Mouse (Mus musculus) heart, embryonic 16.5 days (tissue): Measurements from ENCODE around the gene Rab15. TPM values are rescaled to one million over a fixed set of nuclear protein-coding genes. Genes with fewer than 3 reads are reported as not detected.

Experiments used
- ATAC-seq: fragments of 200-750 bp; cut with Nextera tagmentation; replicated peaks from 2 replicates; pipeline ENCODE4 v1.8.0; 2017; ENCODE audit warnings: moderate number of reproducible peaks; ENCODE audit not compliant: insufficient read depth, low FRiP score; ENCODE audit errors: extremely low read depth
- H3K27ac ChIP-seq: fragments of 300-500 bp; sonication (generic); 2 replicates; pipeline ENCODE4 v1.5.1; 2014; ENCODE audit warnings: mild to moderate bottlenecking, low read length, control low read depth, moderate library complexity
- H3K27me3 ChIP-seq: fragments of 300-500 bp; sonication (generic); 2 replicates; pipeline ENCODE4 v1.6.1; 2014; ENCODE audit warnings: low read length, mixed read lengths; ENCODE audit not compliant: control insufficient read depth, insufficient read depth
- H3K36me3 ChIP-seq: fragments of 300-500 bp; sonication (generic); 2 replicates; pipeline ENCODE4 v1.6.1; 2014; ENCODE audit not compliant: control insufficient read depth, insufficient read depth
- H3K4me1 ChIP-seq: fragments of 300-500 bp; sonication (generic); 2 replicates; pipeline ENCODE4 v1.6.1; 2014; ENCODE audit warnings: low read length, mixed read lengths; ENCODE audit not compliant: control insufficient read depth, insufficient read depth
- H3K4me2 ChIP-seq: fragments of 300-500 bp; sonication (generic); 2 replicates; pipeline ENCODE4 v1.6.1; 2014; ENCODE audit warnings: low read depth, mild to moderate bottlenecking, control low read depth, low read length
- H3K4me3 ChIP-seq: fragments of 300-500 bp; sonication (generic); 2 replicates; pipeline ENCODE4 v1.5.1; 2014; ENCODE audit warnings: mild to moderate bottlenecking, control low read depth, low read length
- H3K9ac ChIP-seq: fragments of 300-500 bp; sonication (generic); 2 replicates; pipeline ENCODE4 v1.6.1; 2014; ENCODE audit warnings: low read length, control low read depth
- H3K9me3 ChIP-seq: fragments of 300-500 bp; sonication (generic); replicated peaks from 2 replicates; pipeline ENCODE4 v1.6.1; 2016; ENCODE audit warnings: low read length; ENCODE audit not compliant: control insufficient read depth
- WGBS: fragments of 180-500 bp; shearing (Covaris S2); extraction: QIAGEN DNeasy Blood & Tissue Kit; methylation state at CpG from one replicate; pipeline ENCODE4 v1.1.7; 2014; 5-methylcytosine and 5-hydroxymethylcytosine counted together
- polyA plus RNA-seq: library from polyadenylated mRNA; unstranded; fragments of >200 nt; fragmentation: Nextera tagmentation; extraction: Ambion mirVana; gene quantifications from 2 replicates; pipeline ENCODE4 v1.2.1, GENCODE M21; 2015

The Rab15 gene
- polyA plus RNA-seq, 1 experiment from 2014 or later = 8.8 TPM

GRCm38 (mm10) chr12:76752652-76753318 lies 69.9 kb downstream of the Rab15 start:
- H3K4me2 ChIP-seq = no peak overlapping the region
- H3K36me3 ChIP-seq = no peaks in the 10 kb centered on the region
- no peaks in the 10 kb centered on the region for H3K4me1 ChIP-seq
- no peak overlapping the region for H3K9ac ChIP-seq
- no peaks in the 10 kb centered on the region for H3K27me3 ChIP-seq
- H3K4me3 ChIP-seq = no peak overlapping the region
- H3K9me3 ChIP-seq = no peaks in the 10 kb centered on the region
- H3K27ac ChIP-seq = no peak overlapping the region
- 43% methylated on average over 14 of the region's 14 CpGs for WGBS
- ATAC-seq = peak; percentile 41; the same call in 1 of the 2 replicates

DNA sequence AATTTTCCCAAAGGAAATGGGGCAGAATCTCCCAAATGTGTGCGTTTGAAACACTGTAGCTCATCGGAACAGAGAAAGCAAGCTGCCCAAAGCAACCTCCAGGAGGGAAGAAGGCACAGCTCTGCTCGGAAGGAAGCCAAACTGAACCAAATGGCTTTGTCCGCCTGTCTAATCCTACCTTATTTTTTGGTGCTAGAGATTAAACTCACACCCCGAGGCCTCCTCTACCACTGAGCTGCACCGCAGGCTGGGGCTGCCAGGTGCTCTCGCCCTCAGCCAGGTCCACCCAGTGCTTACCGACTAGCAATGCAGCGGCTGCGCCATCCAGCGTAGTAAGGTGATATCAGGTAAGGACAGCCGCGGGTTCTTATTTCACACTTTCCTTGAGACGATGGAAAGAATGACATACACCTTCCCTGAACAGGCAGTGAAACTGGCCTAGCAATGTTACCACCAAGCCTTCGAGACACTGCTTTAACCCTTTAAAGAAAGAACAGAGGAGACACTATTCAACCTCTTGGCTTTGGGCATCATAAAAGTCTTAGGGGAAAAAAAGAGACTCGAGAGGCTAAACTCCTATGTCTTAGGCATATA lies 71.7 kb downstream of the Rab15 start:
- Histone ChIP-seq H3K27ac (no peak overlapping the region), H3K4me3 (no peak overlapping the region), H3K9ac (no peak overlapping the region), H3K27me3 (no peaks in the 10 kb centered on the region), H3K4me1 (no peaks in the 10 kb centered on the region), H3K9me3 (no peaks in the 10 kb centered on the region), H3K4me2 (no peak overlapping the region), H3K36me3 (no peaks in the 10 kb centered on the region)
- WGBS = 77% methylated on average over 16 of the region's 16 CpGs
- no peak for ATAC-seq

Other genes with a start within 250 kb of the Rab15 start
- 6.0 and 7.7 TPM in 2 replicates for gene Sptb, start 112.4 kb downstream of the Rab15 start, polyA plus RNA-seq
- gene Churc1, start 57.4 kb downstream of the Rab15 start, polyA plus RNA-seq = 199 and 218 TPM in 2 replicates
- gene Fntb, start 57.3 kb downstream of the Rab15 start, polyA plus RNA-seq = 24.4 and 26.0 TPM in 2 replicates
- 0.50 and 0.66 TPM in 2 replicates for gene Gpx2, start 27.4 kb downstream of the Rab15 start, polyA plus RNA-seq
- gene Max, start 139.3 kb upstream of the Rab15 start, polyA plus RNA-seq = 6.9 and 11.6 TPM in 2 replicates